Mouse (Mus musculus) hindbrain, embryonic 12.5 days (tissue): ENCODE measurements around the gene Sept9. TPM values are rescaled to one million over a fixed set of nuclear protein-coding genes. Genes with fewer than 3 reads are reported as not detected.

Experiments used
- ATAC-seq: fragments of 200-750 bp; cut with Nextera tagmentation; 2 replicates; pipeline ENCODE4 v1.8.0; 2017; ENCODE audit warnings: moderate TSS enrichment; ENCODE audit not compliant: low FRiP score
- H3K27ac ChIP-seq: fragments of 300-500 bp; sonication (generic); 2 replicates; pipeline ENCODE4 v1.5.1; 2016; ENCODE audit warnings: mild to moderate bottlenecking
- H3K27me3 ChIP-seq: fragments of 300-500 bp; sonication (generic); 2 replicates; pipeline ENCODE4 v1.6.1; 2016; ENCODE audit warnings: mild to moderate bottlenecking
- H3K36me3 ChIP-seq: fragments of 300-500 bp; sonication (generic); 2 replicates; pipeline ENCODE4 v1.6.1; 2016; ENCODE audit warnings: mild to moderate bottlenecking
- H3K4me1 ChIP-seq: fragments of 300-500 bp; sonication (generic); 2 replicates; pipeline ENCODE4 v1.6.1; 2016
- H3K4me2 ChIP-seq: fragments of 300-500 bp; sonication (generic); replicated peaks from 2 replicates; pipeline ENCODE4 v1.6.1; 2016; ENCODE audit warnings: mild to moderate bottlenecking
- H3K4me3 ChIP-seq: fragments of 300-500 bp; sonication (generic); 2 replicates; pipeline ENCODE4 v1.5.1; 2016; ENCODE audit warnings: mild to moderate bottlenecking
- H3K9ac ChIP-seq: fragments of 300-500 bp; sonication (generic); 2 replicates; pipeline ENCODE4 v1.6.1; 2016; ENCODE audit warnings: mild to moderate bottlenecking, moderate library complexity
- H3K9me3 ChIP-seq: fragments of 300-500 bp; sonication (generic); replicated peaks from 2 replicates; pipeline ENCODE4 v1.6.1; 2016; ENCODE audit warnings: mild to moderate bottlenecking
- WGBS: fragments of 180-500 bp; shearing (Covaris S2); methylation state at CpG from one replicate; pipeline ENCODE4 v1.1.7; 2016; 5-methylcytosine and 5-hydroxymethylcytosine counted together
- polyA plus RNA-seq: library from polyadenylated mRNA; unstranded; fragments of >200 nt; fragmentation: Nextera tagmentation; extraction: Ambion mirVana; gene quantifications from 2 replicates; pipeline ENCODE4 v1.2.1, GENCODE M21; 2016

Sept9 gene
- polyA plus RNA-seq, 1 experiment from 2014 or later, result 165 TPM

GRCm38 (mm10) chr11:117407651-117408441 is 208.4 kb downstream of the Sept9 start:
- peaks cover 13% of the 10 kb centered on the region; the same call in 1 of the 2 replicates for H3K27me3 ChIP-seq
- no peaks in the 10 kb centered on the region for H3K9me3 ChIP-seq
- H3K4me2 ChIP-seq, result peak overlapping the region; percentile 56
- H3K36me3 ChIP-seq, result no peaks in the 10 kb centered on the region
- peak overlapping the region; percentile 28 for H3K4me3 ChIP-seq
- peak; percentile 83 for ATAC-seq
- H3K9ac ChIP-seq, result peak overlapping the region; percentile 56
- H3K27ac ChIP-seq, result peak overlapping the region; percentile 95
- H3K4me1 ChIP-seq, result peaks cover 61% of the 10 kb centered on the region
- WGBS, result 0% methylated on average over 28 of the region's 28 CpGs

DNA sequence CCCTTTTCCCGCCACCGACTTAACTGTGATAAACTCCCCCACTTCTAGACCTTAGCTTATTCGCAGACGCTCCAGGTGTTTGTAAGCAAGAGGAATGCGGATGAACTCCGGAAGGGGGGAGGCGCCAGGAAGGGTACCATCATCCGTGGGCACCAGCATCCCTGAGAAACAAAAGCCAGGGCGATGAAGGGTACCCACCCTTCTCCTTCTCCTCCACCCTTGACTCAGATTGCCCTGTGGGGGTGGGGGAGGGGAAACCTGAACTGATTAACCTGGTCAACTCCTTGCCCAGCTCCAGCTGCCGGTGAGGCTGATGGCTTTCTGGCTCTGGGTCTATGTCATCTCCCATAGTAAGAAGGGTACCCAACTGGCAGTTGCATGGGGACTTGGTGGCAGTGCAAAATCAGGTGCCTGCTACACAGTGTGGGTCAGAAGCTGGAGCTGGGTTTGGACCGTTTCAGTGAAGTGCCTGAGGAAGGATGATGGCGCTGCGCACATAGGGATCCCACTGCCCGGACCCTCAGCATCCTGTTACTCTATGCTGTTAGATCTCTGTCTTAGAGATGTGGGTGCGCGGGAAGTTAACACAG is 209.1 kb downstream of the Sept9 start:
- Histone ChIP-seq H3K9ac (peak overlapping the region; percentile 56), H3K27me3 (peaks cover 16% of the 10 kb centered on the region)
- 4% methylated on average over 16 of the region's 16 CpGs for WGBS

DNA sequence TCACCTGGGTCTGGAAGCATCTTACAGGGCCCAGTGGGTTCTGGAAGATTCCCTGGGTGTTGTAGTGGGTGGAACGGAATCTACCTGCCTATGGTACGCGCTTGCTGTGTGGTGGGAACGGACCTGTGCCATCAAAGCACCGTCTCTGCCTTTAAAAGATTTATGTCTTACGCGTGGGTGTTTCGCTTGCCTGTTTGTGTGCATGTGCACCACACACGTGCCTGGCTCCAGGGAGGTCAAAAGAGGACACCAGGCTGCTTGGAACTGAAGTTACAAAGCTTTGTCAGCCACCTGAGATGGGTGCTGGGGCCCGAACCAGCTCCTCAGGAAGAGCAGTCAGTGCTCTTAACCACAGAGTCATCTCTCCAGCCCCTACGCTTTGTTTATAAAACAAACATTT is 209.9 kb downstream of the Sept9 start:
- 70% methylated on average over 11 of the region's 11 CpGs for WGBS
- Histone ChIP-seq H3K9me3 (no peaks in the 10 kb centered on the region), H3K4me1 (peaks cover 58% of the 10 kb centered on the region), H3K4me2 (0 out of 2 replicates have a peak overlapping the region, but pooled peaks have one; percentile 56), H3K36me3 (no peaks in the 10 kb centered on the region), H3K4me3 (no peak overlapping the region), H3K9ac (peak overlapping the region; percentile 28; the same call in 1 of the 2 replicates), H3K27ac (peak overlapping the region; percentile 95), H3K27me3 (peaks cover 24% of the 10 kb centered on the region)
- ATAC-seq, result no peak

More for the DNA sequence above, 209.1 kb downstream of the Sept9 start:
- Histone ChIP-seq H3K4me2 (peak overlapping the region; percentile 56), H3K4me1 (peaks cover 64% of the 10 kb centered on the region), H3K36me3 (no peaks in the 10 kb centered on the region), H3K9me3 (no peaks in the 10 kb centered on the region), H3K4me3 (peak overlapping the region; percentile 28), H3K27ac (peak overlapping the region; percentile 95)
- peak; percentile 20 for ATAC-seq

DNA sequence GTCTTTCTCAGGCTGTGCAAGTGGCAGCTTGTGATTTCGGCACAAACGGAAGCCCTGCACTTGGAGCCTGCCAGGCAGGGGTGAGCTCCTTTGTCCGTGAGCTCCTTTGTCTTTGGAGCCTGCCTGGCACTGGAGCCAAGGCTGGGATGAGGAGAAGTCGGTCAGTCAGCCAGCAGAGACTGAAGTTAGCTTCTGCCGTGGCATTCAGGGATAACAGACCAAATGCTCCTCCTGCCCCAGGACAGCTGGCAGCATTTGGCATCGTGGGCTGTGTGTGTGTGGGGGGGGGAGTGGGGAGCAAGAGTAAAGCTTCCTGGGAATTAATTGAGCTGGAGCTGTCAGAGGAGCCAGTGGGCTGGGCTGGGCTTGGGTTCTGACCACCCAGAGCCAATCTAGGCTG is 210.6 kb downstream of the Sept9 start:
- Histone ChIP-seq H3K9ac (peak overlapping the region; percentile 2; the same call in 1 of the 2 replicates), H3K4me1 (peaks cover 56% of the 10 kb centered on the region), H3K4me2 (peak overlapping the region; percentile 2; the same call in 1 of the 2 replicates), H3K27me3 (peaks cover 30% of the 10 kb centered on the region), H3K27ac (peak overlapping the region; percentile 95), H3K36me3 (no peaks in the 10 kb centered on the region), H3K4me3 (no peak overlapping the region), H3K9me3 (no peaks in the 10 kb centered on the region)
- peak; percentile 27; the same call in 1 of the 2 replicates for ATAC-seq
- WGBS, result 2% methylated on average over 6 of the region's 6 CpGs

DNA sequence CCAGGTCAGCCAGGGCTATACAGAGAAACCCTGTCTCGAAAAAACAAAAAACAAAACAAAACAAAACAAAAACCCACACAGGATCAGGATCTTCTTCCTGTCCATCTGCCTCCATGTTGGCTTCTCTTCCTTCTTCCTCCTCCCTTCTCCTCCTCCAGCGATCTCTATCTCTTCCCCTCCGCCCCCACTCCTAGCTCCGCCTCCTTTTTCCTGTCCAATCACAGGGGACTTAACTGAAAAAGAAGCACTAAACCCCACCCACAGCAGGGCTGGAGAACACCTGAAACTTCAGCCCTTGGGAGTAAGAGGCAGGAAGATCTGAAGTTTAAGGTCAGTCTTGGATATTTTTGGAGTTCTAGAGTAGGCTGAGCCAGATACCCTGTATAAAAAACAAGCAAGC is 212.2 kb downstream of the Sept9 start:
- no peaks in the 10 kb centered on the region for H3K36me3 ChIP-seq
- H3K4me2 ChIP-seq, result no peak overlapping the region
- H3K4me3 ChIP-seq, result no peak overlapping the region
- H3K9me3 ChIP-seq, result no peaks in the 10 kb centered on the region
- 91% methylated on average over 4 of the region's 4 CpGs for WGBS
- H3K27me3 ChIP-seq, result peaks cover 34% of the 10 kb centered on the region
- peaks cover 55% of the 10 kb centered on the region for H3K4me1 ChIP-seq
- H3K27ac ChIP-seq, result no peak overlapping the region
- no peak for ATAC-seq
- H3K9ac ChIP-seq, result no peak overlapping the region

Other genes starting within 250 kb of the Sept9 start
- gene Sec14l1, start 84.5 kb upstream of the Sept9 start, polyA plus RNA-seq, result 76.2 and 77.6 TPM in 2 replicates